Mouse (Mus musculus) heart, postnatal 10 days (tissue): ENCODE data around the gene Fgd3. TPM values are rescaled to one million over a fixed set of nuclear protein-coding genes. Genes with fewer than 3 reads are reported as not detected.

Source experiments
- DNase-seq, 2 experiments: peaks; one replicate each; pipeline ENCODE4 v3.0.0; 2021
- intact Hi-C: fragments of 180-260 bp; cut with DNase I; formaldehyde crosslinking; loops from one replicate; pipeline ENCODE4 v1.15.1; 2025
- total RNA-seq, 2 experiments: library from RNA; stranded (reverse); gene quantifications; 2 replicates each; pipeline ENCODE4 v1.2.3; 2021

The Fgd3 gene
- total RNA-seq, 2 experiments from 2014 or later = 0.50 to 0.57 TPM

DNA sequence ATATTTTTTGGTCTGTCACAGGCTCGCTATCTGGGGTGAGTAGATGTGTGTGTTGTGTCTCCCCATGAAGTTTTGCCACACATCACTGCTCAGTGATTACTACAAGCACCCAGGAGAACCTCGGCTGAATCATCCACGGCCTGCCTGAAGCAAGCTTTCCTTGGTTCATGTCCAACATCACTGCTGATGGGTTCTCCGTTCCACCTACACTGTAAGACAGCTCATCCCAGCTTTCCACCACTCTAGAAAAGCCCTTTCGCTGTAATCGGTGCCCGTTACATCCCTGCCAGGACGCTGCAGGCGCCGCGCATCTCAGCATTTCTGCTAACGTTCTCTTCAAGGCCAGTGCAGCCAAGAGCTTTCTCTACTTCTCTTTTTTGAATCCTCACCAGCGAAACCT lies 67.4 kb downstream of the Fgd3 start:
- DNase-seq = no peak
- intact Hi-C loops = no loop called here

DNA sequence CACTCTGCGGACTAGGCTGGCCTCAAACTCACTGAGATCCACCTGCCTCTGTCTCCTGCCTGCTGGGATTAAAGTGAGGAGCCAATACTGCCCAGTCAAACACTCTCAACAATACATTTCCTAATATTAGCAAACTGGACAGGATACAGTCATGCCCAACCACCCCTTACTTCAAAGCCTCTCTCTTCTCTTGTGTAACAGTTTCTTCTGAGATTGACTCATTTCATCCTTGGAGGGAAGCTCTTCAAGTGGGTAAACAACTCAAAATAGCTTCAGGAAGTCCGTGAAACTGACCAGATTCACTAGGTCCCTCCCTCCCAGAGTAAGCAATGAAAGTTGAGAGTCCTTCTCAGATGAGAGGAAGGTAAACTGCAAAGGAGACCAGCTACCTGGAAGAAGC lies 68.0 kb downstream of the Fgd3 start:
- intact Hi-C loops = no loop called here
- no peak for DNase-seq

DNA sequence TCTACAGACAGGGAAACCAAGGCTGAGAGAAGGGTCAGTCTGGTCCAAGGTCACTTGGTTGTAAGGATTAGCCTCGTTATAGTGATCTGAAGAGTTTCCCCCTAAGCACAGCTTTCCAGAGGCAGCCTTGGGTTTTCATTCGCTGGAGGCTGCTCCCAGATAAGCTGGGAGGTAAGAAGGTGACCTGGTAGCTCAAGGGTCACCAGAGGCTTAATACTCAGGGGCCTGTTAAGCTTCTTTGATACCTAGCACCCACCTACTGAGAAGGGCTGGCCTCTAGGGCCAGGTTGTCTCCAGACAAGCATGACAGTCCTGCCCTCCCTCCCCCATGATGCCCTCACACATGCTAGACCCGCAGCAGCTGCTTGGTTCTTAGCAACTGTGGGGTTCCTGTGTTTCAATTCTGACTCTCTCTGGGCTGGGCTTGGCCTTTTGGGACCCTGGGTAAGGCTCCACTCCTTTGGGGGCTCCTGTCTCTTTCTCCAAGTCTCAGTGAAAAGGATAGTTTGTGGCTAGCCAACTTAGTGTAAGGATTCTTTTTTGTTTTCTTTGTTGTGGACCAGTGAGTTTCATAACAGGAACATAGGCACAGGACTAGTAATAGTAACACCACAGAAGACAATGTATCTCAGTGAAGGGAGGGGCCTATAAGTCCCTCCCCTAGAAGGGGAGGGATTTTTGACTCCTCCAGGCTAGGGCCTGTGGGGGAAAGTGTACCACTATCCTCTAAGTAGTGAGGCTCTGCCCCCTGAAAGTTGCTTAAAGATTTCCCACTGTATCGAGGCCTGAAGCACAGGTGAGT lies 69.2 kb downstream of the Fgd3 start:
- DNase-seq = no peak
- intact Hi-C loops = no loop called here

DNA sequence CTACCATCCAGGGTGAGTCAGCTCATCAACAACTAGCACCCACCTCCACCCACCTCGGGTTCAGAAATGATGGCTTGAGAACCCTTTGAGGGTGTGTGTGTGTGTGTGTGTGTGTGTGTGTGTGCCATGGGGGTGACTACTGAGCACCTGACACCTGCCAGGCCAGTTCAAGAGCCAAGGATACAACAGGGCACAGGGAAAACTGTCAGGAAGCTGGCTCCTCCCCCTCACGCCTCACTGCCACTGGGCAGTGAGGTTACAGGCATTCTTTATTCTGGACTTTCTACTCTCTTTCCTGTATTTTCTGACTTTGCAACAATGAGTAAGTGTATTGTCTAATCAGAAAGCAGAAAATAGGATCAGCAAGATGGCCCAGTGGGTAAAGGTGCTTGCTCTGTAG lies 70.5 kb downstream of the Fgd3 start:
- no peak for DNase-seq
- intact Hi-C loops = no loop called here

DNA sequence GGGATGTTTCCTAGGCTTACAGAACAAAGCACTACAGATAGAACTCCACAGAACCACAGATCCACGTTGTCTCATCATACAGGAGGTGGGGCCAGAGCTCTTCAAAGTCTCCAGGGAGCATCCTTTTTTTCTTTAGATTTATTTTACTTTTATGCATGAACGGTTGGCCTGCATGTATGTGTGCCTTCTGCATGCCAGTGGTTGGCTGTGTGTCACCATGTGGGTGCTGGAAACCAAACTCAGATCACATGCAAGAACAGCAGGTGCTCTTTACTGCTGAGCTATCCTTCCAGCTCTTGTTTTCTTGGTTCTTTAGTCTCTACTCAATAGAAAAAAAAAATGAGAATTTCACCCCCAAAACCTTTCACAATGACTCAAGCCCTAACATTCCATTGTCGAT lies 71.2 kb downstream of the Fgd3 start:
- DNase-seq = no peak
- intact Hi-C loops = no loop called here

DNA sequence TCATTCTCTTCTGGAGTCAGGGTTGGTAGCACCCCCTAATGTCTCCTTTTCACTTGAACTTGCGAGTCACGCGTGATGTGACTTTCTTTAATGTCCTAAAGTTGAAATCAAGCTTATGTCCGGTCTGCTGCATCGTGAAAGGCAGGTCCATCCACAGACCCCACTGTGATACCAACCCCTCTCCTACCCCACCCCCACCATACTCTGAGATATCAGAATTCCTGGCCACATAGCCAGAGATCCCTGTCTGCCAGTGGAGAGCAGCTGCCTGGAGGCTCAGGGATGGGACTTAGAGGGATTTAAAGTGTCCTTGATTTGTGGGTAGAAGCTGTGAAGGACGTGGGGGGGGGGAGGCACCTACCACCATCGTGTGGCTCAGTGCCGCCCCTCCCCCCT lies 71.6 kb downstream of the Fgd3 start, which contains the start of gene Susd3:
Gene Susd3 (minus strand): TSS at position 240 of the 396 bp plus-strand sequence.
- intact Hi-C loops = no loop called here
- DNase-seq = no peak

DNA sequence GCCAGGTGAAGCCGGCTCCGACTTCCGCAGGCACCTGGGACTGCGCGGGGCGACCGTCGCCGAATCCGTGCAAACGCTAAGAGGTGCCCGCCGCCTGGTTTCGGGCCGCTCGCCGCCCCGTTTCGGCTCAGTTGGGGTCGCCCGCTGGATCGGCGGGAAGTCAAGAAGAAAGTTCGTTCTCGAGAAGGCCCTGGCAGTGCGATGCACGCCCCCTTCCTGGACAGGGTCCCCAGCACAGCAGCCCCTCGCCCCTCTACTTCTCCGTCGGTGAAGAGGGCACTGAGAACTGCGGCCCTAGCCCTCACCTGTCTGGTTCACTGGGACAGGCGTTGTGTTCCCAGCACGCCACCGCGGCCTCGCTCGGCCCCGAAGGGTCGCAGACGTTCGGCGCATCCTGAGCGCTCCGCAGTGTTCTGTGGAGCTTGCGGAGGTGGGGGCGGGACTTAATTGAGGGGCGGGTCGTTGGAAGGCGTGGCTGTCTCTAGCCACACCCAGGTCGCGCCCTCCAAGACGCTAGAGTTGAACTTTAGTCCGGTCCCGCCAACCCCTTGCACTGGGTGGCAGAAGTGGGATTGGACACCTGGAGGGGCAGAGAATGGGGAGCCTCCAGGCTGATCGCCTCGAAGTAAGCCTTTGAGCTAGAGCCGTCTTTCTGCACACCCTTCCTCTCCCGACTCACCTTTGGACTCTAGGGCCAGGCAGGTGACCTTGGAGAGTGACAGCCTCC lies 72.2 kb downstream of the Fgd3 start:
- intact Hi-C loops = no loop called here
- DNase-seq = peak in 1 of 2 experiments; percentile 29

DNA sequence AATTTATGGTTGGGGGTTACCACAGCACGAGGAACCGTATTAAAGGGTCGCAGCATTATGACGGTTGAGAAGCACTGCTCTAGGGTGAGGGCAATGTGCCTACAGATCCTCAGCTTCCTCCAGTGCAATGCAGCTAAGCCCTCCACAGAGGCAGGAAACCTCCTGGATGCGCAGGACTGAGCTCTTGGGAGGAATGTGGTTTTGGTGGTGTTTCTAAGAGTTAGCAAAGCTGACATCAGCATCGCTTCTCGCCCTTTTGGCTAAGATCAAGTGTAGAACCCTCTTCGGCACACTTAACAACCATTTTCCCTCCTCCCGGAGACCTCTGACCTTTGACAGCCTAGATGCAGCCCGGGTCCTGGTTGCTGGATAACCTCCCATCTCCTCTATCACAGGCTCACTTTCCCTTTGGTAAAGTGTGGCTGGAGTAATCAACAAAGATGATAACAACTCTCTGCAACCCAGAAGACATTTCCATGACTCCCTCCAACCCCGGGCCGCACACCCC lies 72.8 kb downstream of the Fgd3 start:
- intact Hi-C loops = no loop called here
- no peak for DNase-seq

DNA sequence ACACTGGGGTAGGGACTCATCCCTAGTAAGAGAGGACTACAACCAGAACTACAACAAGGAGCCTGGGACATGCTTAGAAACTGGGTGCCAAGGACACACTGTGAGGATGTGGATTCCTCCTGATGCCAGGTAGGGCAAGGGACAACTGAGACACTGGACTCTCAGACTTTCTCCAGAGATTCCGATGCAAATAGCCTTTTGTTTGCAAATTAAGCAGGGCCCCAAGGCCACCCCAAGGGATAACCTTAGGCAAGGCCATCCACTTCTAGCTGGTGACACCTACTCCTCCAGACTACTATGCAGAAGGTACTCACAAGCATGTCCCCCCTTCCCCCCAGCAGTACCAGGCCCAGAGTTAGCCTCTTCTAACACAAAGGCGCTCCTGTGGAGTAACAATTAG lies 73.5 kb downstream of the Fgd3 start:
- intact Hi-C loops = no loop called here

DNA sequence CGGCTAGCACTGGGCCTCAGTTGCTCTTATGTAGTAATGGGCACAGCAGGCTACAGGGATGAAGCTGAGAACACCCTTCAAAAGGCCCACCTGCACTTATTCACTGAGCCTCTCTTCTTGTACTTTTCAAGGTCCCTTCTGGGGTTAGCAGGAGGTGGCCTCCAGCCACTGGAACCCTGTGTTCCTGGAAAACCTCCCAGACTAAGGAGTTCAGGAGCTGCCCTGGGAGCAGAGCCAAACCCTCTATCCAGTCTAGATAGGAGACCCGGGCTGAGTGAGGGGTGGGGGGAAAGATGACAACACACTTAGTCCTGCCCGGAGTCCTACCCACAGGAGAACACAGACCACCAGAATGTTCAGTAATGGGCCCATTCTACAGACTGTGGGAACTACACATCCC lies 74.1 kb downstream of the Fgd3 start:
- intact Hi-C loops = no loop called here
- DNase-seq = peak in 1 of 2 experiments; percentile 38

More for the DNA sequence above, 73.5 kb downstream of the Fgd3 start:
- no peak for DNase-seq

DNA sequence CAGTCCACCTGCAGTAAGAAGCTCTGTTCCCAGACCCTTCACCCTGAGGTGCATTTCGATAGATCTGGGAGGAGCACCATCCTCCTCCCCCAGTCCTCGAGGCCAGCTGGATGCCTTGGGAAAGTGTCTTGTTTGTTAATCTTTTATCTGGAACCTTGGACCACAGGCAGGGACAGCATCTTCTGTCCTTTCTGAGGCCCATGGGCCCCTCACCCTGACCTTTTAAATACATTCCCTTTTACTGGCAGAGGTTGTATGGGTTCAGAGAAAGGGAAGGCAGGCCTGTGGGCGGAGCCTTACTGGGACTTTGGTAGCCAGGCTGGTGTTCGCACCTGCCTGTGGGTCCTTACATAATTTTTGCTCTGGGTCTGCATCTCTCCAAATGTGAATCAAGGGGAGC lies 74.9 kb downstream of the Fgd3 start:
- no peak for DNase-seq
- intact Hi-C loops = no loop called here

DNA sequence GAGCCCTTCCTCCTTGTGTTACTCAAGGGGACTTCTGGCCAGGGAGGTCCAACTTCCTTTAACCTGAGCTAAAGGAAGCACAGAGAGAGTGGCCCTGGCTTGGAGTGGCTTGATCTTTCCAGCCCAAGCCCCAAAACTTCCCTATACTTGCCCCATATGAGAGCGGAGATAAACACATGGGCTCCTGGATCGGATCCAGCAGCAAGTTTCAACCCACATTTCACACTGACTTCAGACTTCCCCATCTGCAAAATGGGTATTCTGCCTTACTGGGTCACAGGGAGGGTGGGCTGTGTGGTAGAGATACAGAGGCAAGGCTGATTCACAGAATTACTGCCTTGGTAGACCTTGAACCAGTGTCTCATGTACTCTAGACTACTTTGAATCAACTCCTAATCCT lies 76.6 kb downstream of the Fgd3 start:
- intact Hi-C loops = no loop called here
- DNase-seq = no peak

DNA sequence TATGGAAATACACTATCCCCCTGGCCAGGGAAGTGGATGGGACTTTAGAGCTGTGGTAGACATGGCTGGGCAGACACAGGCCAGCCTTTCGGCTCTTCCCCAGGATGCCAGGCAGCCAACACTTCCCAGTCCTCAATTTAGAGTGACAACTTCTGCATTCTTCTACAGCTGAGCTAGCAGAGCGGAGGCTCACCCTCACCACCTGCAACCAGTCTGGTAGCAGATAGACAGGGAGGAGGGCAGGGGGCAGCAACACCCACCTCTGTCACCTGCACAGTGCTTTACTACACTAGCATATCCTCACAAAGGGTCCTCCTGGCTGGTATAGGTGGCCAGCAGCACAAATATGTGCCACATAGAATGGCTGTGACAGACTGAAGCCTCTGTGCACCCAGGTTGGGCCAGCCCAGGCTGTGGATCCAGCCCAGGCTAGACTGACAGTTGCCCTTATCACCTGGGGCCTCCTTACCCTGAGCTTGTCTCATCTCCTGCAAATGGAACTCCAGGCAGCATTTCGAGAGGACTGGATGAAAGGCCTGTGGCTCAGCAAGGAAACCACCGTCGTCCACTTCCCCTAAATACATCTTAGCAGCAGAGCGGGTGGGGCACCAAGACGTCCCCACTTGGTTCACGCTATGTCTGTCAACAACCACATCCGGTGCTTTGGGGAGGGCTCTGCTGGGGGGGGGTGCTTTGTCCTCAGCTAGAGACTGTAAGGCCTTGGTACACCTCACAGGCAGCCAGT lies 77.6 kb downstream of the Fgd3 start:
- DNase-seq = no peak
- intact Hi-C loops = no loop called here

DNA sequence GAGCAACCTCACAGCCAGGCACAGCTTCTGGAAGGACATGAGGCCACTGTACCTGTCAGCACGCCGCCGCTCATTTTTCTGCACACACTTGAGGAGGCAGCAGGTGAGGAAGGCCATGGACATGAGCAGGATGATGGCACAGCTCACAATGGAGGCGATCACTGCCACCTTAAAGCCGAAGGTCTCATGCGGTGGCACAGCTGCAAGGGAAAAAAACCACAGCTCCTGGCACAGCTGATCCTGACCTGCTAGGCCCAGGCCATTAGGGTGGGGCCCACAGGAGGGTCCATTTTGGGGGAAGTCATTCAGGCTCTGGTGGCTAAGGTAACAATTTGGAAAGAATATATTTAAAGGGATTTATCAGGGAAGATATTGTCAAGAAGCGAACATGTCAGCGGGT lies 81.4 kb downstream of the Fgd3 start:
- no peak for DNase-seq
- intact Hi-C loops = loop anchor here (5.0 kb wide), 1 partner anchor 154 kb away; no protein-coding TSS in a partner anchor

DNA sequence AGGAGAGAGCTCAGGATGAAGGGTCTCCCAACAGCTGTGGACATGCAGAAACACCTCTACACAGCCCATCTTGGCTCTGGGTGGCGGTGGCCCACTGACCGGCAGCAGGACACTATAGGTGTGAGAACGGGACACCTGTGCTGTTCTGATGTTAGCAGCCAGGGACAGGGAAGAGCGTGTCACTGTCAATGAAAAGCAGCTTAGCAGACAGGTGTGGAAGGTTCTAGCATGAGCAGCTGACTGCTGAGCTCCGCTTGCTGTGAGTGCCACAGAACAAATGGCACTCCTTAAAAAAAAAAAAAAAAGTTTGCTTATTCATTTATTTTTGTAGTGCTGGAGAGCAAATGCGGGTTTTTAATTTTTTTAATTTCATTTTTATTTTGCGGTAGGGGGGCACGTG lies 82.5 kb downstream of the Fgd3 start:
- intact Hi-C loops = loop anchor here (5.0 kb wide), 1 partner anchor 155 kb away; no protein-coding TSS in a partner anchor

DNA sequence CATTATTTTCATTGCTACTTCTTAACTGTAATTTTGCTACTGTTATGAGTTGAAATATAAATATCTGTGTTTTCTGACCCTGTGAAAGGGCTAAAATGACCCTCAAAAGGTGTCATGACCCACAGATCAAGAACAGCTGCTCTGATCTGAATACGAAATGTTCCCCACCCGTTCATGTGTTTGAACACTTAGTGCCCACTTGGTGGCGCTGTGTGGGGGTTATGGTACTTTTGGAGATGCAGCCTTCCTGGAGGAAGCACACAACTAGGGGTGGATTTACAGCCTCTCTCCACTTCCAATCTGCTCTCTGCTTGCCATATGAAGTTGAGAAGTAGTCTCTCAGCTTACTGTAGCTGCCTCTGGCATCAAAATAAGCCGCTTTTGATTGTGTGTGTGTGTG lies 85.4 kb downstream of the Fgd3 start:
- DNase-seq = no peak
- intact Hi-C loops = loop anchor here (5.0 kb wide), 1 partner anchor 158 kb away; no protein-coding TSS in a partner anchor

More for the DNA sequence above, 82.5 kb downstream of the Fgd3 start:
- no peak for DNase-seq

DNA sequence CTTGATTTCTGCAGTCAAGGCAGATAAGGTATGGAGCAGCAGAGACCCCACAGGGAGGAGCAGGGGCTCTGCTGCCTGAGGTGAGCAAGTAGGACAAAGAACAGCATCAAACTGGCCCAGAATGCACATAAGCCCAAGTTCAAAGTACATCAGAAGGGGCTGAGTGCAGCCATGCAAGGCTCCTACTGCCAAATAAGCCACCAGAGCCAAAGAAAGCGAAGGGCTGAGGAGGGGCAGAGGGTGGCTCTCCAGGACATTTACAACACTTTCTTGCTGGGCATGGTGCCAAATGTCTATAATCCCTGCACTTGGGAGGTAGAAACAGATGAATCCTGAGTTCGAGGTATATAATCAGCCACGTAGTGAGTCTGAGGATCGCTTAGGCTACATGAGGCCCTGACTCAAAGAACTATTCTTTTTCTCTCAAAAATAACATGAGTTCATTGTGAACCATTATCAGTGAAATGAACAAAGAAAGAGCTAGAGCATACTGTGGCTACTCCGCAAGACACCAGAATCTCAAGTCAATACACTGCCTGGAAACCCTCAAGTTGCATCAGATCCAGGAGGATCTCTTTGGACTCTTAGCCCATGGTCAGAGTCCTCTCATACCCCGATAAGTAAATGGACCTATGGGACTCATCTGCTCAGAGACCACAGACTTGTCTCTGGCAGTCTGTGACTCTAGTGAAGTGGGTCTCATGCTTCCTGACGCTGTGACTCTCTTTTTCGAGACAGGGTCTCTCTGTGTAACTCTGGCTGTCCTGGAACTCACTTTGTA lies 86.1 kb downstream of the Fgd3 start:
- intact Hi-C loops = no loop called here
- no peak for DNase-seq

DNA sequence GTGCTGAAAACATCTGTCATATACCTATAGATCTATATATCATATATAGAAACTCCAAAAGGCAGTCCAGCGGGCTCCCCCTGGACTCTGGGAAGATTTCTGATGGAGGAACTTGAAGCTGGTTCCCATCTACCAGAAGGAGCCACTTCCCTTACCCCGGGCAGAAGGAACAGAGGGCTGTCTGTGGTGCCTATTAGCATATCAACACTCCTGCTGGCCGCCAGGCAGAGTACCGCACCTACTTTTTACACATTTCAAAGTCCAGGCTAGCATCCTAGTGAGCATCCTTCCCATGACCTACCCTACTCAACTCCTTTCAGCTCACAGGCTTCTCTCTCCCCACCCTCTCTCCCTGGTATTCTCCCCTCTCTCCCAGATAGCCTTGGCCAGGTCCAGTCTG lies 94.5 kb downstream of the Fgd3 start:
- intact Hi-C loops = no loop called here
- no peak for DNase-seq

DNA sequence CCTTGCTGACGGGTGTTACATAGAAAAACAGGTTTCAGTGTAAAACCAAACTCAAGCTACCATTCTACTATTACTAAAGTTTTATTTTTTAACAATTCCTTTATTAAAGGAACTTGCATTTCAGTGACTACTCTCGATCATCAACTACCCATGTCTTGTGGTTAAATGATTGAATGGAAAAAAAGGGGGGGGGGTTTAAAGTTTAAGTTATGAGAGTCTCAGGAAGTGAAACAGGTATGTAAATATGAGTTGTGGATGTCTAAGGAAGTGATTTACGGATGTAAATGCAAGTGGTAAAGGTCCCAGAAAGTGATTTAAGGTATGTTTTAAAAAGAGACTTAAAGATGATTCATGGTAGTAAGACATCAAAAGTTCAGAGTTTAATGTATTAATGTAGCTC lies 95.0 kb downstream of the Fgd3 start:
- no peak for DNase-seq
- intact Hi-C loops = no loop called here

DNA sequence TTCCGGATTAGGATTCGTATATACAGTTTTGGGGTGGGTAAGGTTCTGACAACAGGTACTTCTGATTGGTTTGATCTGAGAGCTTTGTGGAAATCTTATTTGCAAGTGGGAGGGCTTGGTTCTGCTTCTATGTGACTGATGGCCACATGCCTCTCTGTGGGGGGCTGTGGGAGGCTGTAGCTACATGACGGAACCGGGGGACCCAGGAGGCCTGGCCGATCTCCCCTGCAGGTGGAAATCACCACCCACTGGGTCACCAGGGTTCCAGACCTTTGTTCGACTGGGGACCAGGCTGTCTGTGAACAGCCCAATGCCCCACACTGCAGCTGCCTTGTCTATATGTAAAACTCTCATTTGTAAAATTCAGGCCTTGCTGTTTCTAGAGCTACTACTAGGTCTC lies 95.4 kb downstream of the Fgd3 start:
- intact Hi-C loops = no loop called here

More for the DNA sequence above, 95.4 kb downstream of the Fgd3 start:
- no peak for DNase-seq
